Mouse (Mus musculus): ENCODE data around the gene Flrt1.
"Not testable (repeated sequence)": the region's sequence is repeated elsewhere in the genome, so short reads cannot be mapped to it uniquely, and the experiment has no call there.

Flrt1 gene

DNA sequence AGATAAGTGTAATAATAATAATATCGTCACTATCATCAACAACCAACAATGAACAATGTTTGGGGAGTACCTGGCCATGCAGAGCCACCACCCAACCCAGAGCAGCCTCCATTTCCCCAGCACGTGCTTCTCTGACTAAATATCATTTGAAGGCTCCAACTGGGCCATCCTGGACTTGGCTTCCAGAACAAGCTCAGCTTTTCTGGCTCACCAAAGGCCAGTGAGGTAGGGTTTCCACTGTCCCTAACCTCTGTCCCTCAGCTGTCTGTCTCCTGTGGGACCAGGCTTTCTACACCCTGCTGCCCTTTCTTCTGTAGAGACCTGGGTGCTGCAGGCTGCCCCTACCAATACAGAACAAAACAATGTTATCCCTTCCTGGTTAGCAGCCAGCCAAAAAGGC lies 1.0 kb upstream of the Flrt1 start:
- no peak for DNase-seq (ENCODE audit: extremely low read depth, low read depth, low spot score)

DNA sequence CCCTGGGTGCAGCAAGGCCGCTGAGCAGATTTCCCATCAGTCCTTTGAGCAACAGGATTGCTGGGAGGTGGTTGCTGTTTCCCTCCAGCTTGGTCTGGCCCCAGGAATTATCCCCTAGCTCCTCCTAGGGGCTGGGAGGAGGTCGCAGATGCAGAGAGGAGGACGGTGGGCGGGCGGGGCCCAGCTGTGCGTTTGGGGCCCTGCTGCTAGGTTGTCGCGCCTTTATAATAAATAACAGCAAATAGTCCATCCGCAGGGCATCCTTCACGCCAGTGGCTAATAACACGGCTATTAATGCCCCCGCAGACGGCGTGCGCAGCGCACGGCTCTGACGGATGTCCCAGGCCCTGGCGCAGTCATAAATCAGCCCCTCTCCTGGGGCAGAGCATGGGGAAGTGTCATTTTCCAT lies 1.5 kb downstream of the Flrt1 start:
- no peak for DNase-seq (ENCODE audit: extremely low read depth, low read depth, low spot score)

DNA sequence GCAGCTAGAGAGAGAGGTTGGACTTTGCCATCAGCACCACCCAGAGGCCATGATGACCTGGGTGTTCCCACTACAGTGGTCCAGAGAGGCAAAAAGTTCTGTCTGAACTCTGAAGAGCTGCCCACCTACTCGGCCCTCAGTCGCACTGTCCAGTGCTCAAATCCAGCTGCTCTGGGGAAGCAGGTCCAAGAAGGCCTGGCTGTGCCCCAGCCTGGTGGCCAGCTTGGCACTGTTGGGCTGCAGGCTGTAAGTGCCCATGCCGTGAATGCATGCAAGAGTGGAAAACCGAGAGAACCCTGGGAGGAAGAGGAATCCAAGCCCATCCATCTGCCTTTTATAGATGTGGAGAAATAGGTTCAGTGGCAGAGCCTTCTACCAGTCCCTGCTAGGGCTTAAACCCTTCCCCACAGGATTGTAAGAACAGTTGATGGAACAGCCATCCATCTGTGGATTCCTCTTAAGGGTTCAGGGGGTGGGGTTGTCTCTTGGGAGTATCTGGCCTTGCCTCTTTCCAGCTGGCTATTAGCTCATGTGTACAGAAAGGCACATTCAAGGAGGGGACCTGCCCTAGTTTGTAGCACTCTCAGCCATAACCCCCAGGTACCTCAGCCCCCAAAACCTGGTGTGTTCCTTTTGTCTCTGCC lies 2.1 kb downstream of the Flrt1 start:
- no peak for DNase-seq (ENCODE audit: extremely low read depth, low read depth, low spot score)

- DNase-seq (ENCODE audit: extremely low read depth, low read depth, low spot score) = no peak
Measured at GRCm38 (mm10) chr19:7102039-7102438, 3.5 kb downstream of the Flrt1 start.

- DNase-seq (ENCODE audit: extremely low read depth, low read depth, low spot score) = no peak
Measured at GRCm38 (mm10) chr19:7099620-7100155, 5.8 kb downstream of the Flrt1 start.

- no peak for DNase-seq (ENCODE audit: extremely low read depth, low read depth, low spot score)
Measured at GRCm38 (mm10) chr19:7092756-7093155, 12.8 kb downstream of the Flrt1 start.

DNA sequence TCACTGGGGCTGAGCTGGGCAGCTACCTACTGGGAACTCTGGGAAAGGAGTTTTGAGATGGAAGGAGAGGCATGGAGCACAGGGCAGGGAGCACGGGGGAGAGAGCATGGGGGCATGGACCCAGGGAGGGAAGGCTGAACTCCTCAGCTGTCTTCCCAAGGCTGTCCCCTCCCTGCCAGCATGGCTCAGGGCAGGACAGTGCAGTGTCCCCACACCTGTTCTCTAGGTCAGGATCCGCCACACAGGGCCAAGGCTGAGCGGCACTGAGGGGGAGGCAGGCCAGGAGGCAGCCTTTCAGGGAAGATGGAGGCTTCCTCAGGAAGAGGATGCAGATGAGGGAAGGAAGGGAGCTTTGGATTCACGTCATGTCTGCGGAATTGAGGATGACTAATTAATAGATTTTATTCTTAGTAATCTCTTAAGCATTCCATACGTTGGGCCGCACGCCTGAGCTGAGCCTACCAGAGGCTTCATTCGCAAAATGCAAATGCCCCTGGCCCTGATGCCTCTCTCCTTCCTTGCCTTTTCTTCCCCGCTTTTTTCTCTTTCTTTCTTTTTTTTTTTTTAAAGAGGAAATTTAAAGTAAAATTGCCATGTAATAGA lies 14.0 kb downstream of the Flrt1 start:
- no peak for DNase-seq (ENCODE audit: extremely low read depth, low read depth, low spot score)

DNA sequence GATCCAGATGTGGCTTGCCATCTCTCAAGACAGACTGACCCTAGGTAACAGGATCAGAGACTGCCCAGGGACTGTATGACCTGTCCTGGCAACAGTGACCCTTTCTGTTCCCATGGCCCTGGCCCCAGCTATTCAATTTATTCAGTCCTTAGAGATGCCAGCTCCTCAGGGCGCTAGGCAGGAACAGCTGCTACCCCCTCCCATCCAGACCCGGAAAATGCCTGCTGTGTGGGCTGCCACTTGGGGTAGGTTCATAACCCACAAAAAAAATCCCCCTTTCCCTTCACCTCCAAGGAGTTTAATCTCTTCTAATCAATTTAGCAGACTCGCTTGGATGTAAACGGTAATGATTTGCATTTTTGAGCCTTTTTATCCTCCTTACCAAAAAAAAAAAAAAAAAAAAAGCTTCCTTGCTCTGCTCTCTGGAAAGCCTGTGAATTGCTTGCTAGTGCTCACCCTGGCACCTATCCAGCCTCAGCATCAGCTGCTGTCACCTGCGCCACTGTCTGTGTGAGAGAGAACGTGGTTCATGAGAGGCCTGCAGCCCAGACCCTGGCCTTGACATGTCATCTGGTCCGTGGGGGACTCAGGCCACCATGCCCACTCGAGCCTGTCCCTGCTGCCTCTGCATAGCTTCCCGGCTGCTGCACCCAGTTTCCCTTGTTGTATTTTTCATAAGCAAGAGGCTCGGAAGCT lies 15.0 kb downstream of the Flrt1 start:
- no peak for DNase-seq (ENCODE audit: extremely low read depth, low read depth, low spot score)

- DNase-seq (ENCODE audit: extremely low read depth, low read depth, low spot score) = no peak
Measured at GRCm38 (mm10) chr19:7089842-7090251, 15.7 kb downstream of the Flrt1 start.

GRCm38 (mm10) chr19:7089050-7089449 lies 16.5 kb downstream of the Flrt1 start:
- DNase-seq (ENCODE audit: extremely low read depth, low read depth, low spot score) = no peak

- no peak for DNase-seq (ENCODE audit: extremely low read depth, low read depth, low spot score)
Measured at GRCm38 (mm10) chr19:7088558-7088957, 17.0 kb downstream of the Flrt1 start.

DNA sequence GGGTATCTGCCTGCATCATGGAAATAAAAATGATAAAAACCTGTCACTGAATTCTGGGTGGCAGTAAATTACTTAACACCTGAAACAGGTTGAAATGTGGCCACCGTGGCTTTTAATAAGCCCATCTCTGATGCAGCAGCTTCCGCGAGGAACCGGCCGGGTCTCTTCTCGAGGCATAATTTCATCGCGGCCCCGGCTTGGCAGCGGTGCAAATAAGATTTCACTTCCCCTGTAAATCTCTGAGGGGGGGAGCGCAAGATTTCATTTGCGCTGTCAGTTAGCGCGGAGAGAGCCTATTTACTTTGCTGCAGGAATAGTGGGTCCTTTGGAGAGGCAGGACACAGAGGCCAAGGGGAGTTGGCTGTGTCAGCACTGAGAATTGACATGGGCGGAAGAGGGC lies 20.8 kb downstream of the Flrt1 start:
- no peak for DNase-seq (ENCODE audit: extremely low read depth, low read depth, low spot score)

DNA sequence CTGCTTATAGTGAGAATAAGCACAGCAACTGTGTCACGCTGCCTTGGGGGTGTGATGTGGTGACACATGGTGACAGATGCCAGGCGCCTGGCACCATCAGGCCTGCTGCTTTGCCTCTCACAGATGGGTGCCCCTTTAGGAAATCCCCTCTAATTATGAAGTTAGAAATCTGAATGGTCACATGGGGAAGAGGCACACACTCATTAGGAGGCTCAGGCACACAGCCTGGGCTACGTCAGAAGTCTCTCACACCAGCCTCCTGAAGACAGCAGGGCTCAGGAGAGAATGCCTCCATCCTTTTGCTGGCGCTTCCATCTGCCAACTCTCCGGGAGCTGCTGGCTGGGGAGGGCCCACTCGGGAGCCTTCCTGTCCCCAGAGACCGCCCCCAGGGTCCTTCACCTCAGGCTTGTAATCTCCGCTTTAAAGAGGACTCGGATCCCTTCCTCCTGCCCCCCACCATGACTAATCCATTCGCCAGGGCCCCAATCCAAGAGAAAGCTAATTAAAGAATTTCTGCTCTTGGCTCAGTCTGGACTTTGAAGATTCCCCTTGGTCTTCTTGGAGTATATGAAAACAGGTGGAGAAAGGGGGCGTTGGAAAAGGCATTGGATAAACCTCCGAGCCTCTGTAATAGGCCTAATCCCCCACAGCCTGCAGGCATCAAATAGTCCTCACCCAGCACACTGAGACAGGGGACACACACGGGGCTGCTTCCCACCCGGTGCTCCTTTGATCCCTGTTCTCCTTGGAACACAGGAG lies 22.3 kb downstream of the Flrt1 start:
- DNase-seq (ENCODE audit: extremely low read depth, low read depth, low spot score) = no peak

DNA sequence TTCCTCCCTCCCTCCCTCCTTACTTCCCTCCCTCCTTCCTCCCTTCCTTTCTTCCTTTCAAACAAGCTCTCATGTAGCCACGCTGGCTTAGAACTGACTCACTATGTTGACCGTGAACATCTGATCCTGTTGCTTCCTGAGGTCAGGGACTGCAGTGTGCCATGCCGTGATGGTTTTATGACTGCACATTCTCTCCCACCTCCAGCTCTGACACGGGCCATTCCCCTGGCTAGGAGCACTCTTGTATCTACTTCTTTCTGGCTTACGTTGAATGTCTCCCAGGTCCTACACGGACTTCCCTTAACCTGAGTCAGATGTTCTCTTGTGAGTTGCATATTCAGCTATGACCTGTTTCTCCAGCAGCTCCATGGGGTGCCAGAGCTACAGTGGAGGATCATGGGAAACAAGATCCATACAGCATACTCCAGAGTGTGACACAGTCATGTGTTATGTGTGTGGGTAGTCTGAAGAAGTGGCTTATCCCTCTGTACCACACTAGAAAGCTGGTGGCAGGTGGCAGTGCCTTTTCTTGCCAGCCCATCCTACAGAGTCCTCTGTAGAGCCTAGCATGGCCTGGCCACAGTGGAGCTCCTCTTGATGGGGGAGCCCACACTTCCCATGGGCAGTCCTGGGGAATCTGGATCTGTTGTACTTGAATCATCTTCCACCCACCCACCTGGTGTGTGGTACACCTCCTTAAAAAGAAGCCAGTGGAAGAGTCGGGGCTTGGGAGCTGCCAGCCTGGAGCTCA lies 23.8 kb downstream of the Flrt1 start:
- no peak for DNase-seq (ENCODE audit: extremely low read depth, low read depth, low spot score)

DNA sequence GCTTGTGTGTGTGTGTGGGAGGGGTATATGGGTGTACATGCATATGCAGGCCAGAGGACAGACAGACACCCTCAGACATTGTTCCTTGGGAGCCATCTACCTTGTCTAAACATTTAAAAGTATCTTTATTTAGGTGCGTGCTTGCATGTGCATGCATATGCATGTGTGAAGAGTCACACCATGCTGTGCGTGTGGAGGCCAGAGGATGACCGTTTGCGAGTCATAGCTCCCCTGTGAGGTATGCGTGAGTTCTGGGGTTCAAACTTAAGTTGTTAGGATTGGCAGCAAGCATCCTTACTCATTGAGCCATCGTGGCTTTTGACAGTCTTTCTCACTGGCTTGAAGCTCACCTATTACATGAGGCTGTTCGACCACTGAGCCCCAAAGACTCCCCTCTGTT lies 27.3 kb downstream of the Flrt1 start:
- no peak for DNase-seq (ENCODE audit: extremely low read depth, low read depth, low spot score)

GRCm38 (mm10) chr19:7077666-7078065 lies 27.9 kb downstream of the Flrt1 start:
- DNase-seq (ENCODE audit: extremely low read depth, low read depth, low spot score) = no peak

DNA sequence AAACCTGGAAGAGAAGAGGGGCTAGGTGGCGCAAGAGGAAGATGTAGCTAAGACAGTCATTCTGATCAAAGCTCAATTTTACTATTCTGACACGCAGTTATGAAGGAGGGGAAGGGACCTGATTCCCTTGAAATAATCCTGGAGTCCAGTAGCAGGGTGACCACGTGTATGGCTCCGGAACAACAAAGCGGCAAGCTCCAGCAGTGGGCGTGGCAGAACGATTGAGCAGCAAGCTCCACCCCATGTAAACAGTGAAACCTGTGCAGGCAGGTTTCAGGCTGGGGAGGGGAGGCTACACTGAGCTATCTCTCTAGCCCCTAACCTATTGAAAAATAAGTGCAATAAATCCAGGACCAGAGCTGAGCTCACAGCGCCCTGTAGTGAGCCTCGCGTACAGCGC lies 30.2 kb downstream of the Flrt1 start:
- DNase-seq (ENCODE audit: extremely low read depth, low read depth, low spot score) = not testable (repeated sequence)

- DNase-seq (ENCODE audit: extremely low read depth, low read depth, low spot score) = no peak
Measured at GRCm38 (mm10) chr19:7073997-7074781, 31.3 kb downstream of the Flrt1 start.

- no peak for DNase-seq (ENCODE audit: extremely low read depth, low read depth, low spot score)
Measured at GRCm38 (mm10) chr19:7072221-7072620, 33.3 kb downstream of the Flrt1 start.

- DNase-seq (ENCODE audit: extremely low read depth, low read depth, low spot score) = no peak
Measured at GRCm38 (mm10) chr19:7070775-7071174, 34.8 kb downstream of the Flrt1 start.
